Mouse (Mus musculus) right cerebral cortex, adult 2 months (tissue): ENCODE results near the gene Tmem100.

Experiments used
- DNase-seq, 2 experiments: peaks; one replicate each; pipeline ENCODE4 v3.0.0; 2021 to 2022; ENCODE audit warnings: low spot score in 2 of 2

The Tmem100 gene

DNA sequence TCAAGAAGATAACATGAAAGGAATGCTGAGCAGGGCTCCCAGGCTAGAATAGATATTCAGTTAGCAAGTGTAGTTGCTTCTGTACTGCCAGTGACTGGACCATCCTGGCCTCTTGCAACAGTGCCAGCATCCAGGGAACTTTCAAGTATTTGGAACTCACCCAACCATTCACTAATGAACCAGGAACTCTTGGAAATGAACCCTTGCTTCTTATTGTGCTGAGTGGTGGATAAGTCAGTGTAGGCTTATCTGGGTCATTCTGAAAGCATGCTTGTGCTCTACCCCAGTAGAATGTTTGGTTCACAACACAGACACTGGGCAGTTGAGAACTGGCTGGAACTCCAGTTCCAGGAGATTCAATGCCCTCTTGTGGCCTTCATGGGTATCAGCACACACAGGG, 29.1 kb downstream of the Tmem100 start:
- no peak for DNase-seq

- DNase-seq = no peak
These were observed 32.5 kb downstream of the Tmem100 start for GRCm38 (mm10) chr11:90062657-90063056.

- DNase-seq = no peak
These were observed 36.5 kb downstream of the Tmem100 start for GRCm38 (mm10) chr11:90066405-90067250.

DNA sequence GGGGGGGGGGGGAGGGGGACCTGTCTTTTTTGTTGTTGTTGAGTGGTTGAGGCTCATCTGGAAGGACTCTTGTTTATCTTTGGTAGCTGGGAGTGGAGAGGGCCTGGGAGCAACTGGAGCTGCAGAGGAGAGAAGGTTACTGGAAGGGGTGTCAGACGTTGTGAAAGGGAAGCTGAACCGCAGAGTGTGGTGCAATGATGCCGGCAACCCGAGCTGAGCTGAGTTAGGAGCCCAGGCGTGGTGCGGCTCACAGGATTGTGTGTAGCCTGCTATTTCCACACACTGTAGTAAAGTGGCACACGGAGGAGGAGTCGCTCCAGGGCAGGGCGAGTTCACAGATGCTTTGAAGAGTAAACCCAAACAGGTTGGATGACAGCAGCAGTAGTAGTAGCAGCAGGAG, 41.6 kb downstream of the Tmem100 start:
- DNase-seq = no peak

- DNase-seq = no peak
These were observed 43.1 kb downstream of the Tmem100 start for GRCm38 (mm10) chr11:90073201-90073600.

- DNase-seq = no peak
These were observed 46.5 kb downstream of the Tmem100 start for GRCm38 (mm10) chr11:90076666-90077065.

GRCm38 (mm10) chr11:90080678-90081267, 50.6 kb downstream of the Tmem100 start:
- DNase-seq = no peak

- DNase-seq = no peak
These were observed 51.9 kb downstream of the Tmem100 start for GRCm38 (mm10) chr11:90081820-90082596.

DNA sequence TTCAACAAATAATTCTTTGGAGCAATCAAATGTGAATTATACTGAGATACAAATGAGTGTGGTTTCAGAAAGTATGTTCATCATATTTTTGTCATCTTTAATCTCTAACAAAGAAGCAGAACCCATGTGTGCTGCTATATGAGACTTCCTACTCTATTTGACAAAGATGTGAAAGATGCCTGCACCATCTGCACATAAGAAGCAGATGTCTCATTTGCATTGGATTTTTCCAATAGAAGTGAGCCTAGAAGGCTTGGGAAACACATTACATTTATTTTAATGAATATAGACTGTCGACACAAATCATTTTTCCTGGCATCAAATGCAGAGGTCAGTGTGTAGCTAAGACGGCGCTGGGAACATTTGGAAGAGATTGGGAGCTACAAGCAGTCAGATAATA, 52.9 kb downstream of the Tmem100 start:
- DNase-seq = peak in 1 of 2 experiments; percentile 10

GRCm38 (mm10) chr11:90084166-90084565, 54.0 kb downstream of the Tmem100 start:
- no peak for DNase-seq
